Mouse (Mus musculus) induced T-regulatory cell, adult 2 months (primary cell): ENCODE measurements around the gene Prr18.
"Not testable (repeated sequence)": the region's sequence is repeated elsewhere in the genome, so short reads cannot be mapped to it uniquely, and the experiment has no call there.

Experiments used
- DNase-seq: peaks from one replicate; pipeline ENCODE4 v3.0.0-alpha.2; 2012; ENCODE audit warnings: low read depth

The Prr18 gene

GRCm38 (mm10) chr17:8337159-8337558, at the start of gene Prr18:
Prr18 (plus strand) TSS chr17:8337459.
- not testable (repeated sequence) for DNase-seq

GRCm38 (mm10) chr17:8289993-8290679, 47.1 kb upstream of the Prr18 start:
- DNase-seq = no peak

GRCm38 (mm10) chr17:8290736-8291135, 46.5 kb upstream of the Prr18 start:
- DNase-seq = no peak

GRCm38 (mm10) chr17:8295825-8296224, 41.4 kb upstream of the Prr18 start:
- peak; percentile 17 for DNase-seq

- no peak for DNase-seq
Observed at GRCm38 (mm10) chr17:8296313-8296844, 40.9 kb upstream of the Prr18 start.

- DNase-seq = no peak
Observed at GRCm38 (mm10) chr17:8297746-8298145, 39.5 kb upstream of the Prr18 start.

- DNase-seq = no peak
Observed at GRCm38 (mm10) chr17:8298281-8298680, 39.0 kb upstream of the Prr18 start.

- no peak for DNase-seq
Observed at GRCm38 (mm10) chr17:8299524-8299923, 37.7 kb upstream of the Prr18 start.

GRCm38 (mm10) chr17:8301515-8301914, 35.7 kb upstream of the Prr18 start:
- no peak for DNase-seq

GRCm38 (mm10) chr17:8302772-8303438, 34.4 kb upstream of the Prr18 start:
- no peak for DNase-seq

- DNase-seq = no peak
Observed at GRCm38 (mm10) chr17:8303671-8304070, 33.6 kb upstream of the Prr18 start.

GRCm38 (mm10) chr17:8305801-8306200, 31.5 kb upstream of the Prr18 start:
- peak; percentile 65 for DNase-seq

GRCm38 (mm10) chr17:8310838-8311614, 26.2 kb upstream of the Prr18 start, which contains the start of gene Sft2d1:
Sft2d1 (plus strand) TSS chr17:8311102.
- DNase-seq = peak; percentile 98

- peak; percentile 53 for DNase-seq
Observed at GRCm38 (mm10) chr17:8311751-8312150, 25.5 kb upstream of the Prr18 start.

GRCm38 (mm10) chr17:8313976-8314375, 23.3 kb upstream of the Prr18 start:
- DNase-seq = no peak

GRCm38 (mm10) chr17:8316251-8316650, 21.0 kb upstream of the Prr18 start:
- DNase-seq = peak; percentile 46

GRCm38 (mm10) chr17:8326877-8327276, 10.4 kb upstream of the Prr18 start:
- DNase-seq = not testable (repeated sequence)

- DNase-seq = no peak
Observed at GRCm38 (mm10) chr17:8328511-8329174, 8.6 kb upstream of the Prr18 start.

- no peak for DNase-seq
Observed at GRCm38 (mm10) chr17:8330602-8331001, 6.7 kb upstream of the Prr18 start.

GRCm38 (mm10) chr17:8339666-8340374, 2.6 kb downstream of the Prr18 start:
- DNase-seq = no peak
